Mouse (Mus musculus): ENCODE data around the gene Asphd2. TPM values are rescaled to one million over a fixed set of nuclear protein-coding genes. Genes with fewer than 3 reads are reported as not detected.
"Not testable (repeated sequence)": the region's sequence is repeated elsewhere in the genome, so short reads cannot be mapped to it uniquely, and the experiment has no call there.

The Asphd2 gene
- 100 to 1,000 TPM; 179 to 194 TPM for total RNA-seq (2021)
- long read RNA-seq, experiment 1, transcript Asphd2-201 (3 exons, 2,678 nt): major isoform, 13 of 341 reads
- long read RNA-seq, experiment 1, partial matches to known transcripts: 25 of 341 reads
- long read RNA-seq, experiment 1, other reads (novel, unspliced or antisense): 303 of 341 reads
- long read RNA-seq, experiment 2, transcript Asphd2-201 (3 exons, 2,678 nt): major isoform, 18 of 267 reads
- long read RNA-seq, experiment 2, partial matches to known transcripts: 13 of 267 reads
- long read RNA-seq, experiment 2, other reads (novel, unspliced or antisense): 236 of 267 reads

DNA sequence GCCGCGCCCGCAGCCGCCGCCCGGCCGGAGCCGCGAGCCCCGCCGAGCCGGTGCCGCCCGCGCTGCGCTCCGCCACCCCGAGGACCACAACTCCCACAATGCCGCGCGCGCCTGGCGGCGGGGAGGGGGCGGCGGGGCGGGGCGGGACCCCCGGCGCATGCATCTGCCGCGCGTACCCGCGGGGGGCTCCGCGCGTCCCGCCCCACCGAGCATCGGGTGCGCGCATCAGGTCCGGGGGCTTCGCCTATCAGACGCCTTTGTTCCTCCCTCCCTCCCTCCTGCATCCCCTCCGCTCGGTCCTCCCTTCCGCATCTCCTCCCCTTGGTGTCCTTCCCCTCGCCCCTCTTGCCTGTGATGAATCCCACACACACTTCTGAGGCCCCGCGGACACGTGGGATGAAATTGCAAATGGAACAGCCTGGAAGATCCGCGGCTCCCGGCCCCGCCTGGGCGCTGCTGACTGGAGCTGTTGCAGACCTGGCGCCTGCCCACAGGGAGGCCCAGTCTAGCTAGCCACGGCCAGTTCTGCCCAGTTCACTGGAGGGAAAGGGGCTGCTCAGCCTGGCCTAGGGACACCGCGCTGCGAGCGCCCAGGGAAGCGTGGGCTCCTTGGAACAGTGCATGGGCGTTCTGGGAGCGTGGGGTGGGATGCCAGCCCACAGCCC, at the start of gene Asphd2:
TSS of gene Asphd2 (minus strand) at position 88 of the 665 bp plus-strand sequence.
- DNase-seq (ENCODE audit: low spot score in 2 of 2): peak; percentile 65 to 88

GRCm38 (mm10) chr5:112438535-112438934, 43.9 kb upstream of the Asphd2 start:
- no peak for DNase-seq (ENCODE audit: low spot score in 2 of 2)

GRCm38 (mm10) chr5:112433004-112433403, 38.3 kb upstream of the Asphd2 start:
- DNase-seq (ENCODE audit: low spot score in 2 of 2): peak; percentile 85 to 92

GRCm38 (mm10) chr5:112432033-112432432, 37.4 kb upstream of the Asphd2 start:
- DNase-seq (ENCODE audit: low spot score in 2 of 2): peak in 1 of 2 experiments; percentile 42

DNA sequence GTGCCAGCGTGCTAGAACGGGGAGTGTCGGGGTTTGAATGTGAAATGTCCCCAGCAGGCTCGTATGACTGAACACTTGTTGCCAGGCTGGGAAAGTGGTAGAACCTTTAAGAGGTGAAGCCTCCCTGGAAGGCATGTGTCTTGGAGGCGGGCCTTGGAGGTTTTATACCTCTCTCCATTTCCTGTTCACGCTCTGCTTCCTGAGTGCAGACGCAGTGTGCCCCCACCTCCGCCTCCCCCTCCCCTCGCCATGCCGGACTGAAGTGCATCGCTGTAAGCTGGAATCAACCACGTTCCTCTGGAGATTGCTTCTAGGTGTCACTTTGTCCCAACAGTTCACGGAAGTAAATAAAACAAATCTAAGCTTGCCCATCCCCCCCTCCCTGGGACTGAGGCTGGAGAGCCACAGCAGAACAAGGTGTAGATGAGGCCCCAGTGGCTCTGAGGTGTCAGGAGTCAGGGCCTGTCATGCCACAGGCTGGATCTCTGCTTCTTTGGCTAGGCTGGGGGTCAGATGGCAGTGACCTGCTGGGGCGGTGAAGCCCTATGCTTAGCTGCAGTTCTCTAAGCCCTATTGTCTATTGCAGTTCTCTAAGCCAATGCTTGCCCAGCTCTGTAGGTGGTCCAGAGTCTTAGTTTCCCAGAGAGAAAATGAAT, 36.6 kb upstream of the Asphd2 start:
- no peak for DNase-seq (ENCODE audit: low spot score in 2 of 2)

DNA sequence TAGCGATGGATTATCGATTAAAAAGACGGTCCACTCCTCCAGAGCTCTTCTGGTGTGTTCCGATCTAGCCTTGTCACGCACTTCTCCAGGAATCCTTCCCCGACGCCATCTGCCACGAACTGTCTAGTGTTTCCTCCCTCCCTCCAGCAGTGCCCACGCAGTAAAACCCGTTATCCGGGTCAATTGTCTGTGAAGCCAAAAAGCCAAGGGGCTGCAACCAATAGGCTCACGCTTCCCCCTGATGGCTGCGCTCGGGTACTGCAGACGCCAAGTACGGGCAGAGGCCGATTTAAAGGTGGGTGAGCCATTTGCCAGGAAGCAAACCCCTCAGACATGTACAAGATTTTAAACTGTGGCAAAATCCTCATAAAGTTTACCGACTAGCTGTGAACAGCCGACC, 34.3 kb upstream of the Asphd2 start:
- DNase-seq (ENCODE audit: low spot score in 2 of 2): peak; percentile 70 to 71

DNA sequence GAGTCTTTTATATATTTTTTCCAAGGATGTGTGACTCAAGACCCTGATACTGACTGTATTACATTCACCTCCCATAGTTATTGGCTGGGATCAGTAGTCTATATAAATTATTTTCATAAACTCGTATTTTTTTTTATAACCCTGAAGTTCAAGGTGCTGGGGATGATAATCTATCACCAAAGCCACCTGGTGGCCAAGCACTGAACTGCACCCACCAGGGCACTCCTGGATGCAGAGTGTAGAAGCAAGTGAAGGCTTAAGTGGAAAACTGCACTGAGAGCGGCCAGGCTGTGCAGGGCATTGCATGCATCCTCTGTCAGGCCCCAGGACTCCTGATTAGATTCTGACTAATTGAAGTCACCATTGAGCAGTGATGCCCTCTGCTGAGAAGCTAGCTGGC, 32.6 kb upstream of the Asphd2 start:
- peak; percentile 64 to 81 for DNase-seq (ENCODE audit: low spot score in 2 of 2)

- no peak for DNase-seq (ENCODE audit: low spot score in 2 of 2)
Measured at GRCm38 (mm10) chr5:112426635-112427034, 32.0 kb upstream of the Asphd2 start.

DNA sequence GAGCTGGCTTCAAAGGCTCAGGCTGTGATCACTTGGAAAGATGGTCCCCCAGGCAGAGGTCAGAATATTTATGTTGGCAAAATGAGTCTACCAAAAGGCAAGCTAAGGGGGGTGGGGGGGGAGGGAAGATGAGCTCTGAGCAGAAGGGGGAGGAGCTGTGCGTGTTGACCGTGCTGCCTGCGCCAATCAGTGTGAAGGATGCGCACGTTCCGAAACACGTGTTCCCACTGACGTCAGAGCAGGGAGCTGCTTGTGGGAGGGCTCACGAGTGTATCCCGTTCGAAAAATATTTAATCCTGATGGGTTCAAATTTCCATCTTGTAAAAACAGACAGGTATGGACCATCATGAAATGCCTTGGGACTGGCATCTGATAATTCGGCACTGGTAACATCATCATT, 24.9 kb upstream of the Asphd2 start:
- DNase-seq (ENCODE audit: low spot score in 2 of 2): no peak

GRCm38 (mm10) chr5:112418023-112418422, 23.4 kb upstream of the Asphd2 start:
- DNase-seq (ENCODE audit: low spot score in 2 of 2): no peak

- DNase-seq (ENCODE audit: low spot score in 2 of 2): no peak
Measured at GRCm38 (mm10) chr5:112416673-112417072, 22.0 kb upstream of the Asphd2 start.

GRCm38 (mm10) chr5:112412781-112413180, 18.1 kb upstream of the Asphd2 start:
- DNase-seq (ENCODE audit: low spot score in 2 of 2): not testable (repeated sequence)

- DNase-seq (ENCODE audit: low spot score in 2 of 2): peak; percentile 53 to 76
Measured at GRCm38 (mm10) chr5:112411514-112412335, 17.1 kb upstream of the Asphd2 start.

- DNase-seq (ENCODE audit: low spot score in 2 of 2): no peak
Measured at GRCm38 (mm10) chr5:112411072-112411471, 16.4 kb upstream of the Asphd2 start.

GRCm38 (mm10) chr5:112409274-112409673, 14.6 kb upstream of the Asphd2 start:
- DNase-seq (ENCODE audit: low spot score in 2 of 2): no peak

- DNase-seq (ENCODE audit: low spot score in 2 of 2): no peak
Measured at GRCm38 (mm10) chr5:112406017-112406416, 11.4 kb upstream of the Asphd2 start.

GRCm38 (mm10) chr5:112402437-112402836, 7.8 kb upstream of the Asphd2 start:
- no peak for DNase-seq (ENCODE audit: low spot score in 2 of 2)

DNA sequence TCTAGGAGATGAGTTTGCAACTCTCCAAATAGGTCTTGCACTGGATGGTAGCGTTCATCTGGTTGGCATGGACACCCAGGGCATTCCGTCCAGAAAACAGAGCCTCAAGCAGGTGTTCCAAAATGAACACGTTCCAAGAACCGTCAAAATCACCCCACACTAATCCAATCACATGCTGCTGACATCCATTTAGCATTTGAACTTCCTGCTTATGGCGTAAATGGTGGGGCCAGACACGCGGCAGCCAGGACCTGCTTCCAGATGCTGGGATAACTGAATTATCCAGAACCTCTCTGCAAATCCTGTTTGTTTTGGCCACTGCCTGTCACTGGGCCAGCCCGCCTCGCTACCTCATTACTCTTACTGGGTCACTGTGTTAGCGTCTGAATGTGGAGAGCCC, 4.6 kb upstream of the Asphd2 start:
- DNase-seq (ENCODE audit: low spot score in 2 of 2): no peak

GRCm38 (mm10) chr5:112396066-112396465, 1.4 kb upstream of the Asphd2 start:
- no peak for DNase-seq (ENCODE audit: low spot score in 2 of 2)

DNA sequence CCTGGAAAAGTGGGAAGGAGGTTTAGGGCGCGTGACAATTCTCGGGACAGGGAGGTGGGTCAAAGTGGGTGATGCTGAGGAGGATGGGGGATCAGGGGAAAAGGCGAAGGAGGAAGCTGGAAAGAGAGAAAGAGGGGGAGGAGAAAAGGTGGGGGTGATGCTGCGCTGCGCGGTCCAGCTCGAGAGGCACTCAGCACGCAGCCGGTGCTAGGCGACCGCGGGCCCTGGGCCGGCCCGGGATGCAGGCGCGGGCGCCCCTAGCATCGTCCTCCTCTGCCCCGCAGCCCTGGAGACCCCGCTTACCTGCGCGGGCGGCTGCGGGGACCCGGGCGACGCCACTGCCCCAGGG, 277 bp downstream of the Asphd2 start:
- no peak for DNase-seq (ENCODE audit: low spot score in 2 of 2)

- DNase-seq (ENCODE audit: low spot score in 2 of 2): no peak
Measured at GRCm38 (mm10) chr5:112393741-112394414, 788 bp downstream of the Asphd2 start.

Measured in left cerebral cortex, adult 18-20 months (tissue).